Mouse (Mus musculus) adrenal gland, adult 18-20 months (tissue): ENCODE data around the gene 7420426K07Rik. TPM values are rescaled to one million over a fixed set of nuclear protein-coding genes. Genes with fewer than 3 reads are reported as not detected.

Experiments used
- DNase-seq, 2 experiments: peaks; one replicate each; pipeline ENCODE4 v3.0.0; 2021 to 2022; ENCODE audit warnings: low spot score in 2 of 2
- long read RNA-seq, 2 experiments: library from polyadenylated mRNA; stranded (forward); transcript quantifications; one replicate each; pipeline ENCODE4 v2.0.0; 2021
- total RNA-seq, 2 experiments: library from RNA; stranded (reverse); gene quantifications; 1 replicate in 1 of 2; 2 replicates in 1 of 2; pipeline ENCODE4 v1.2.3; 2021

Gene 7420426K07Rik
- total RNA-seq = not detected
- long read RNA-seq, experiment 1 = 0 reads
- long read RNA-seq, experiment 2 = 0 reads

DNA sequence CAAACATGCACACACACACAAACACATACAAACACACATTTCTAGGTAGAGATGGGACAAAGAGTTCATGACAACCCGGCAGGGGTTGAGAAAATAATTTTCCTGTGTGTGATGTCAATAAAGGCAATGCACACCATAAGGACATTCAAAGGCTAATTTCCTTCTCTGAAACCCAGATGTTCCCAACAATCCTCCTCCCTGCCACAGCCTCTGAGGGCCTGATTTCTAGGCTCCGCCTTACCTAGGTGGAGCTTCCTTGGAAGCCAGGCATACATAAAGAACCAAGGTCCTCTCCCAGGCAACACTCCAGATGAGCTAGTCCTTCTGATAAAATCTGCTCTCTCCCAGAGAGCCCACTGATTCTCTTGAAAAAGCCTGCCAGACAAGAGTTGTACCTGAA lies at the start of gene 7420426K07Rik:
TSS of gene 7420426K07Rik (plus strand) at position 301 of the 400 bp plus-strand sequence.
- DNase-seq = no peak

DNA sequence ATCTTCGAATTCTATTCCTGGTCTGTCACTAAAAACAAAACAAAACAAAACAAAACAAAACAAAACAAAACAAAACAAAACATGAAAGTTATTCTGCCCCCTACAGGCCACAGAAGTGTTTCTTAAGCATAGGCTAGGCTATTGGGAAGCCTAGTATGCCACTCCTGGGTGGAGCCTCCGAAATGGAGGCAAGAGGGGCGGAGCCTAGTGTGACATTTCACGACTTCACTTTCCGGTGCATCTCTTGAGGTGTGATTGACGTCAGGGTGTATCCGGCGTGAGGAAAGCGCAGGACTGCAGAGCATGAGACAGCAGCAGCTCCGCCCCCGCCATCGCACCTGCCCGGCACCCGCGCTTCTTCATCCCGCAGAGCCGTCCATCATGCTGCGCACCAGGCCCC lies 46.7 kb upstream of the 7420426K07Rik start, which contains the start of gene Prr23a2:
TSS of gene Prr23a2 (plus strand) at position 285 of the 400 bp plus-strand sequence.
- DNase-seq = peak in 1 of 2 experiments; percentile 15

DNA sequence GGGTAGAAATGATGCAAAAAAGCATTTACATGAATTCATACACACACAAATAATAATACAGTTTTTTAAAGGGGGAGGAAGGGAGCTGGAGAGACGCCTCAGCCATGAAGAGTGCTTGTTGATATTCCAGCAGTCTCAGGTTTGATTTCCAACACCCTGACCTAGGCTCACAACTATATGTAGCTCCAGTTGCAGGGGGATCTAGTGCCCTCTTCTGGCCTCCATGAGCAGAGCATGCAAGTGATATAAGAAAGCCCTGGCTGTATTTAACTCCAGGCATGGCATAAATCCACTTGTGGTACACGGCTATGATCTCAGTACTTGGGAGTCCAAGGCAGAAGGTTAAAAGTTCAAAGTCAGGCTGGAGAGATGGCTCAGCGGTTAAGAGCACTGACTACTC lies 39.5 kb upstream of the 7420426K07Rik start:
- peak in 1 of 2 experiments; percentile 18 for DNase-seq

DNA sequence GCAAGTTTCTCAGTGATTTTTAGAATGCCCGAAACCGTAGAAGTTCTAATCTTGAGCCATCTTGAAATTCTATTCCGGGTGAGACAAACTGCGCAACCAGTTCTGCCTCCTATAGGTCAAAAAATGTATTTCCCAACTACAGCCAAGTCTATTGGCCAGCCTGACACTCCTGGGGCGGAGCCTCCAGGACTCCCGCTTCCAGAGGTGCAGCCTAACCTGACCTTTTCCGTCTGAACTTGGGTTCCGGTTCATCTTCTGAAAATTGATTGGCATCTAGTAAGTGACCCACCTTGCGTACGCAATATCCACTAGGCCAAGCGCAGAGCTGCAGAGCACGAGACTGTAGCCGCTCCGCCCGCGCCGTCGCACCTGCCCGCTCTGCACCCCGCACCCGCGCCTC lies 38.3 kb upstream of the 7420426K07Rik start, which contains the start of gene Prr23a3:
TSS of gene Prr23a3 (plus strand) at position 197 of the 400 bp plus-strand sequence.
- no peak for DNase-seq

DNA sequence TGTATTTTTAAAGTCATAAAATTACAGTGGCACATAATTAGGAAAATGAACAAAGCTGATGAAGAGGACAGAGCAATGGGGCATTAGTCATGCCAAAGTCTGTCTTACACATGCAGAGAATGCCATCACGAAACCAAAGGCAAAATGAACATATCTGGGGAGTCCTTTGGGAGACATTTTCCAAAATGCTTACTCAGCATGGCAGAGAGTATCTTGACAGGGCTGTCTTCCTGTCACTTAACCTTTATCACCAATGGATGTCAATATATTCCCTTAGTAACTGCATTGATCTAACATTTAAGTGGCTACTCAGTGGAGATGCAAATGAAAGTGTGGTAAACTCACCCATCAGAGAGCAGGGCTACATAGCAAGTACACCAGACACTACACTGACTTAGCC lies 1.4 kb upstream of the 7420426K07Rik start:
- no peak for DNase-seq

DNA sequence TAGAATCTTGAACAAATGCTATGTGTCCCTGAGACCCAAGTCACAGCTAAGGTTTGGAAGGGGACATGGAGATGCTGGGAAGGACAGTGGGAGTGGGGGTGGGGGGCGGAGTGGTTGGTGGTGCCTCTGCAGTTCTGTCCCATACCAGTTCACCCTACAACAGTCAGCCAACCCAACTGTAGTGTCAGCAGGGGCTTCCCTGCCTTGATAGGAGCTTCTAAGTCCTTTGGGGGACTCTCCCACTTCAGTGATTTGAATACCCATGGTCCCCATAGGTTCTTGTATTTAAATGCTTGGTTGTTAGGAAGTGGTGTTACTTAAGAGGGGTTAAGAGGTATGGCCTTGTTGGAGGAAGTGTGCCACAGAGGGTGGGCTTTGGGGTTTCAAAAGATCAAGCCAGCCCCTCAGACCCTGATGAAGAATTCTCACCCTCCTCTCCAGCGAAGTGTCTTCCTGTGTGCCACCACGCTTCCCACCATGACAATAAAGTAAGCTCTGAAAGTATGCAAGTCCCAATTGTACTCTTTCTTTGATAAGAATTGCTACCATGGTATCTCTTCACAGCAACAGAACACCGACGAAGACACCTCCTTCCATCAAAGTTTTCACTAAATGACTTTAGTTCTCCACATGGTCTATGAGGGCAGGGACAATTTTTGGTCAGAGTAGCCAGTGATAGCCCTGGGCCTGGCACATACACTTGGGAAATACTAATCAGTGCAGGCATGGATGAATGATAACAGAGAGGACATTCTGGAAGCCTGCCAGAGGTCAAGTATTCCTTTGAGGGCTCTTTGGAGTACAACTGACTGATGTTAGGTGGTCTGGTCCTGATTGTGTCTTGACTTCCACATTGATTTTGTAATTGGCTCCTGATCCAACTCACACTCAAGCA lies 18.0 kb downstream of the 7420426K07Rik start:
- no peak for DNase-seq

DNA sequence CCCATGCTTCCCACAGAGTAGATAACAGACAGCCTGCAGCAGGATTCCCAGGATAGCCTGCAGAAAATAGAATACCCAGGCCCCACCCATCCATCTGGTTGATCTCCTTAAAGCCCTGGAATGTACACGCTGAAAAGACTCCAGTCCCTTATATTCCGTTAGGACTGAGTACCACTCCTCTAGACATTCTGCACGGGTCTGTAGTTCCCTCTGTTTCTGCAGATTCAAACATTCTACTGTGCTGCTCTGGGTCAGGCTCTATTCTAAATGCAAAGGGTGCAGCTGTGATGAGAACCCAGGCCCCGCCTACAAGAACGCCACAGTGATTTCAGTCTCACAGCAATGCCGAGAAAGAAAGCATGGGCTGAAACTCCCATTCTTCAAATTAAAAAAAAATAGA lies 20.2 kb downstream of the 7420426K07Rik start:
- no peak for DNase-seq

DNA sequence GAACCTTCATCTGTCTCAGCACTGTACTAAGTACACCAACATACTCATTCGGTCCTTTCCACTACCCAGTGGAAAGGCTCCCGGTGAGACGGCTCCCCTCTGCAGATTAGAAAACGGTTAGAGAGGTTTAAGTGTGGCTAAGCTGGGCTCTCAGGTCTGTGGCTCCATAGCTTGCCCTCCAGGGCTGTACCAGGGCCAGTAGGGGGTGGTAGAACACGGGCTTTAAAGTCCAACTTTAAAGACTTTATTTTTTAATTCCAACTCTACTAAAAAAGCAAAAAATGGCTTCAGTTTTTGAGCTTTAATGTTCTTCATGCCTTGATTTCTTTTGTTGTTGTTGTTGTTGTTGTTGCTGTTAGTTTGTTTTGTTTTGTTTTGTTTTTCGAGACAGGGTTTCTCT lies 21.3 kb downstream of the 7420426K07Rik start:
- DNase-seq = no peak

DNA sequence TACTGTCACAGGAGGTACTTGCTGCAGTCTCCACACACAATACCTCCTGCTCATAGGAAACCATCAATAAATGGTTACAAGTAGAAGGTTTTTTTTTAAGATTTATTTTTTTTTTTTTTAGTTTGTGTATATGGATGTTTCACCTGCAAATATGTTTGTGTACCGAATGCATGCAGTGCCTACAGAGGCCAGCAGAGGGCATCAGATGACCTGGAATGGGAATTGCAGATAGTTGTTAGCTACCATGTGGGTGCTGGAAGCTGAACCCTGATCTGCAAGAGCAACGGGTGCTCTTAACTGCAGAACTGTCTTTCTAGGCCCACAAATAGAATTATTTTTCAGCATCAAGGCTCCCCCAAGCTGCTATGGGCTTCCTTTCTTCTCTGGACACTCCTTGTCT lies 26.6 kb downstream of the 7420426K07Rik start:
- DNase-seq = no peak

DNA sequence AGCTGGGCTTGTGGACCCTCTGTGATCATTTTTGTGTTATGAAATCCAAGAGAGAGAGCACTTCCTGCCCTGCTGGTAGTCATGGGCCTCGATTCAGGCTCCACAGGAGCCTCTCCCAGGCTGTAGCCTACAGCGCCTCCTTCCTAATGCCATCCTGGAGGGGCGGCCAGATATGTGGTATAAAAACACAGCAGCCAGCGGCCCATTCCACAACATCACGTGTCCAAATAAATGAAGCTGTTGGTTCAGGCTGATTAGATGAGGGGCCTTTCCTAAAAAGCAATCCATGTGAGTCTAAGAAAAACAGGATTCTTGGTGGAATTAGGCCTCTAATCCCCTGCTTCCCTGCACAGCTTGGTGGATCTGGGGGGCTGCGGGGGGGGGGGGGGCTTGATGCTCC lies 30.0 kb downstream of the 7420426K07Rik start:
- DNase-seq = no peak

DNA sequence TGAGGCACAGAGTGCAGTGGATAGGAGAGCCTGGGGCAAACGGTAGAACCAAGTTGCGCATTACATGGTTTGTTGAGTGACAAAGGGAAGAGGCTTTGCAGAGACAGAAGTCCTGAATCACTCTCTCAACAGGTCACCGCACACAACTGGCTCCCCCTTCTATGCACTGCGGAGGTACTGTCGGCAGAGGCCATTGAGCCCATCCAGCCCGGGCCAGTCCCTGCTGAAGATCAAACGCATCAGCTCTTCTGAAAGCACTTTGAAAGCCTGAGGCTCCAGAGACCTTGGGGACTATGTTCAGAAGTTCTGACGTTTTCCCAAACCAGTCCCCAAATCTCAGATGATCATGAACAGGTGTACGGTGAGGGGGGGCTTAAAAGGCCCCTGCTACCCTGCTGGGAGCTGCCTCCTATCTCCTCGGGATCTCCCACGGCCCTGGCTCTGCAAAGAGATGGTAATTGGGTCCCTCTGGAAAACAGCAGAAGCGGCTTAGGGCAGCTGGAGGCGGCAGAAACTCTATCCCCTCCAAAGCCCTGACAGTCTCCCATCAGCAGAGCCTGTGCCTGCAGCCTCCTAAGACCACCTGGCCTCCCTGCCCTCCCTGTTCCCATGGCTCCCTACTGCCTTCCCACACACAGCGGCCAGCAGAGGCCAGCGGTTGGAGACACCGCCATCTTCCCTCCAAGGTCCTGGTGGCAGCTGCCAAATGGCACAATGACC lies 32.4 kb downstream of the 7420426K07Rik start:
- no peak for DNase-seq

DNA sequence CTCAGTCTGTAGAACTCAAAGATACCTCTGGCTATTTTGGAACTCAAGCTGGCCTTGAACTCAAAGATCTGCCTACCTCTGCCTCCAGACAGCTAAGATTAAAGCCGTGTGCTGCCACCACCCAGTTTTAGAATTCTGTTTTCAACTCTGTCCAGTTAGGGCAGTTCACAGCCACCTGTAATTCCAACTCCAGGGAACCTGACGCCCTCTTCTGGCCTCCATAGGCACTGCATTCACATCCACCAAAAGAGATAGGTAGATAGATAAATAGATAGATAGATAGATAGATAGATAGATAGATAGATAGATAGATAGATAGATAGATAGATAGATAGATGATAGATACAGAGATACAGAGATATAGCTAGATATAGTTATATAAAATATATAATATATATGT lies 36.4 kb downstream of the 7420426K07Rik start:
- DNase-seq = no peak

DNA sequence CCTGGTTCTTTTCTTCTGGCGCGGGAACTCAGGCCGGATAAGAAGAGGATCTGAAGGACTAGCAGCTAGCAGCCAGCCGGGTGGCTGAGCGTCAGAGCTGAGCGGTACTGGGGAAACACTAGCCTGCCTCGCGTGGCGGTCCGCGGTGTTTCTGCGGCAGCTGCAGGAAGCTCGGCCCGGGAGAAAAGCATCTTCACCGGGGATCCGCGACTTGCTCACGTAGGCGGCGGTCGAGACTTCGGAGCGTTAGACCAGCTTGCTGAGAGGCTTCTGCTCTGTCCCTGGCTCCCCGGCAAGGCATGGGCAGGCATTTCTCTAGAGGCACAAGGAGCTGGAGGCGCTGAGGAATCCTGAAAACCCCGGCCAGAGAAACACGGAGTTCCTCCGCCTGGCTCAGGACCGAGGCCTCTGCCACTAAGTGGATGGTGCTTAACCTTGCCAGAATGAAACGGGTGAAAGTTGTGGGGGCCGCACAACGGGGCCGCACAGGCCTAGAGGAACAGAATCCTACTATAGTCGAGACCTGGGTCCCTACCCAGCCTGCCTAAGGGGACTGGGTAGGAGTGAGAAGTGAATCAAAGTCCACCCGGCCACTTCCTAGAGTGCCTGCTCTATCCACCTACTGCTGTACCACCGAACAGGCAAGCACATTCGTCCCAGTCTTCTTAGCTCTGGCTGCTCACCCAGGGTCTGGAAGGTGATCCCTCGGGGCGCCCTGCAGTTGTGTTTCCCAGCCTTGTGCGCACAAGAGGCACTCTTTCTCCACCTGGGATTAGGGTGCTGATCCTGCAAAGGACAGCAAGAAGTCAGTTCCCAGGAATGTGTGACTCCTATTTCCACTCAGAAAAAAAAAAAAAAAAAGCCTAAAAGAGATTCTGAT lies 49.5 kb downstream of the 7420426K07Rik start:
- DNase-seq = no peak

DNA sequence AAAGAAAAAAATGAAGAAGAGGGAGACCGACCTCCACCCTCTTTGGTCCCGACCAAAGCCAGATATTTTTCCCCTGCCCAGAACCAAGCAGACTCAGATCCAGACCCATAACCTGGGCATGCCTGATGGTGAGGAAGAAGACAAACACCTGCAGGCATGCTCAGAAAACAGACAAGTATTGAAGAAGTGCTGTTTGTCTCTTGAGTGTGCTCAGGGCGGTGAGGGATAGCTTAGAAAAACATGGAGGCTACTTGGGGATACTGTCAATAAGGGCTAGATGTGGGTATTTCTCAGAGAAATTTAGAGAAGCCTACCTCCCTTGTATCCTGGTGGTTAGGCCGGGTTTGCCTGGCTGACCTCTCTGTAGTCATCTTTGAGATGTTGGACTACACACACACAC lies 50.4 kb downstream of the 7420426K07Rik start:
- no peak for DNase-seq

DNA sequence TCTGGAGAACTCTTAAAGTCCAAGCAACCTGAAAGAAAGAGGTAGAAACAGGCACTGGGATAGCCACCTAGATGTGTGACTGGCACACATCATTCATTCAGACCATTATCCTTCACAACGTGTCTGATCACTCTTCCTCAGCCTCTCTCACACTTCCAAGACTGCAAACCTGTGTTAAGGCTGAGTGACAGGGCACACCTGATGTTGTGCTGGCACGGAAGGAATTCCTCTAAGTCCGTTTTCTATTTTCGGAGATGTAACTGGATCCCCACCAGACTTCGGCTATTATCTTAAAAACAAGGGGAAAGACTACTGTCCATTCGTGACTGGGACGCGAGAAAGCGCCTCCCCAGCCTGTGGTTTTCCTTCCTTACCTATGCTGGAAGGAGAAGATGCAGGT lies 50.9 kb downstream of the 7420426K07Rik start:
- no peak for DNase-seq

Other genes with a start within 250 kb of the 7420426K07Rik start
- gene Prr23a1, start 60.6 kb upstream of the 7420426K07Rik start, total RNA-seq = not detected
- not detected for gene Prr23a2, start 46.6 kb upstream of the 7420426K07Rik start, total RNA-seq
- gene Prr23a3, start 38.4 kb upstream of the 7420426K07Rik start, total RNA-seq = not detected
- under 1 TPM in 1 of 2 experiments, not detected in 1; 0.73 TPM for gene Foxl2, start 52.2 kb downstream of the 7420426K07Rik start, total RNA-seq
- 10 to 100 TPM; 16.6 to 20.9 TPM for gene Faim, start 83.3 kb downstream of the 7420426K07Rik start, total RNA-seq
- not detected for gene Gm1123, start 132.6 kb downstream of the 7420426K07Rik start, total RNA-seq
- 10 to 100 TPM; 15.9 to 24.3 TPM for gene Pik3cb, start 237.5 kb downstream of the 7420426K07Rik start, total RNA-seq